Mouse (Mus musculus): ENCODE measurements at regions not wholly inside any gene's neighbourhood (a gene's known extent, or its start where the extent isn't known, plus 50 kb on each side); places are given as distances from the start of the nearest gene placed in this dataset.
"Not testable (repeated sequence)": the region's sequence is repeated elsewhere in the genome, so short reads cannot be mapped to it uniquely, and the experiment has no call there.

DNA sequence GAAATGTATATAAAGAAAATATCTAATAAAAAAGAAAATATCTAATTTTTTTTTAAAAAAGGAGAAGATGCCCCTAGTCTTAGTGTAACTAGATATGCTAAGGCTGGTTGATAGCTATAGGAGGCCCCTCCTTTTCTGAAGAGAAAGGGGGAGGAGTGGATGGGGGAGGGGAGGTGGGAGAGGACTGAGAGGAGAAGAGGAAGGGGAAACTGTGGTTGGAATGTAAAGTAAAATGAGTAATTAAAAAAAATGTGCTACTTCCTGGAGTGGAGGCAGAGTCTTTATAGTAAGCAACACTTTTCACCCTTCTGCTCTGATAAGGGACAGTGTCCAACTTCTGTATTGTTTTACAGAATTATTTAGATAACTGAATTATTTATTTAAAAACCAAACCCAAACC, 513.6 kb upstream of the Fam160b2 start:
- peak; percentile 30 for DNase-seq (ENCODE audit: low read depth, low spot score)

DNA sequence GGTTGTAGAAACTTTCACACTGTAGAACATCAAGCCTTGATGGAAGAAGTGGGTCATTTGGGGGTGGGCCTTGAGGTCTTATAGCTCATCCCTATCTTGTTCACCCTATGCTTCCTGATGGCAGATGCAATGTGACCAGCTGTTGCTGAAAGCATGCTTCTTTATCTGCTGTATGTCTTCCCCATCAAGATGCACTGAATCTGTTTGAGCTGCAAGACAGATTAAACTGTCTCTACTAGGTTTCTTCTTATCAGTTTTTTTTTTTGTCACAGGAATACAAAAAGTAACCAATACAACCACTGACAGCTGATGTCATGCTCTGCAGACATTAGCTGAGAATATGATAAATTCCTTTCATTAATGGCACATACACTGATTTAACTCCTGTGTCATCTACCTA, 505.0 kb upstream of the Fam160b2 start:
- DNase-seq (ENCODE audit: low read depth, low spot score) = no peak

DNA sequence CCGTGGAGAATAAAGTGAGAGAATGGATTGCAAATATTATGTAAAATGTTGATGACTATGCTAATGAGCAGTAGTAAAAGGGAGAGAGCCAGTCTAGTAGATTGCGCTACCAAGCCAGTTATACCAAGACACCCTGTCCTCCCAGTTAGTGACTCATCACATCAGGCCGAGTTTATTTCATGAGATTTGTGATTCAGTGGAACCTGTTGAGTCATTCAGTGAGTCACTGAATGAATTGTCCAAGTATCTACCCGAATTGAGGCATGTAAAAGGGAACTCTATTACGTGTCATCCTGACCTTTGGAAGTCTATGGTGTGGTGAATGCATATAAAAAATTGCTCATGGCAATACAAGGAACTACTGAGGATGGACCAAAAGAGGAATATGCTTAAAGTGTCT, 504.3 kb upstream of the Fam160b2 start:
- no peak for DNase-seq (ENCODE audit: low read depth, low spot score)

DNA sequence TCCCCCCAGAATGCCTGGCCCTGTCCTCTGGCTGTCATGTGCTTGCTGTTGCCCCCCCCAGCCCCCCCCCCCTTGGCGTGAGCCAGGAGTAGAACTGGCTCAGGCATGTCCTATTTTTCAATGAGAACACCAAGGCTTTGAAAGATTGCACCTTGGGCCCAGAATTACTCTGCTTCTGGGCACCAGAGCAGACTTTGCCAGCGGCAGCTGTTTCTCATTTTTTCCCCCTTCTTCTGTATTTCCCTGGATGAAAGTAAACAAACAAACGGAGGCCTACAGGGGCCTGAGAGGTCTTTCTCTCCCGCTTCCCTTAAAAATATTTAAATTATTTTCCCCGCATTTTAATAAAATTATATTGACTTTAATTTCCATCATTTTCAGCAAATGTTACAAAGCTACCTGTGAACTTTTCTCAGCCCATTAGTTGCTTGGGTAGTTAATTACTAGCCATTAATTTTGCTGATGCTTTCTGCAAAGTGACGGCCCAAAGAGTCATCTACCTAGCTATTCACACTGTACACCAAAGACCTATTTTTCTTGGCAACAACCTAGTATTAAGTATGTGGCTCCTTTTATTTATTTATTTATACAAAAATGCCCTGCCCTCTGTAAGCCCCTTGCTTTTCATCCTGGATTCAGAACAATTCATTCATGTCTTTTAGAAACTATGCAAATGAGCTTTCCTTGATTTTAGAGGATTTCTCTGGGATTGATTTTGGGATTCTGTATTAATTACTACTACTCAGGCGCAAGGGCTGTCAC, 496.2 kb upstream of the Fam160b2 start:
- DNase-seq (ENCODE audit: low read depth, low spot score) = no peak

DNA sequence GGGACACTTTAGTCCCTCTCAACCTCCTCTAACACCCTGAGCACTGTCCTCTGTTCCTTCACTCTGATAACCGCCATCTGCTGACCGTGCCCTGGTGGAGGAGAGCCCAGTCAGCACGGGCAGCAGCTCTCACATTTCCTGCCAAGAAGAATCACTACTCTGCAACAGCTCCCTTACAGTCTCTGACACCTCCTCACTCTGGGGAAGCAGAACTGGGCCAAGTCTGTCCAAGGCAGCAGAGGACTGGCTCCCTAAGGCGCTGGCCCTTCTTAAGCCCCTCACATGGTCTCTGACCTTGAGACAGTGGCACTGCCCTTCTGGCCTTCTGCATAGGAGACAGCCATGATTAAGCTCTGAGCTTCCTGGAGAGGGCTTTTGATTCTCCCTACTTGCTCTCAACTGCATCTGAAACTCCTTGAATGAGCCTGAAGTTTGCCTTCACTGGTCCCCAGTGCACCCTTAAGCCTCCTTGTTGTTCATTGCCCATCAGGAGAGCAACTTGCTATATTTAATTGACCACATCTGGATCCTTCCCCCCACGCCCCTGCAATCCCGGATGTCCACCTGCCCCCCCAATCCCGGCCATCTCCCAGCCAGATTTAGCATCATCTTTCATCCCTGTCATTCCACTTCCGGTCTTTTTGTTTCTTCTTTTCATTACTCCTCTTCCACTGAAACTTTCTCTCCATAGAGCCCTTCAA, 493.1 kb upstream of the Fam160b2 start:
- DNase-seq (ENCODE audit: low read depth, low spot score) = no peak

DNA sequence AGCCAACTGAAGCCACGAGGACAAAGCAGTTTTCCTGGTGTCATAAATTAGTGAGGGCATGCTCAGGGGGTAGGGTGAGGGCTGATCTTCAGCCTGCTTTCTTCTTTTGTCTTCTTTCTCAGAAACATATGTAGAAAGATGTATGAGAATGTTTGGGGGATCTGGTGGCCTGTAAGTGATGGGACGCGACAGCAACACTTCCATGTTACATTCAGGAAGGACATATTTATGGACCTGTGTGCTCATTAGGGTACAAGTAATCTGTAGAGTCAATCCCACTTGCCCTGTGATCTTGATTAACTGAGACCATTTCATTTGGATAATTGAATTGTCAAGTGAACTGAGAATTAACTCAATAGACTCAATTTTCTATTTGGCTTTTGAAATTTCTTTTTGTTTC, 486.1 kb upstream of the Fam160b2 start:
- DNase-seq (ENCODE audit: low read depth, low spot score) = no peak

DNA sequence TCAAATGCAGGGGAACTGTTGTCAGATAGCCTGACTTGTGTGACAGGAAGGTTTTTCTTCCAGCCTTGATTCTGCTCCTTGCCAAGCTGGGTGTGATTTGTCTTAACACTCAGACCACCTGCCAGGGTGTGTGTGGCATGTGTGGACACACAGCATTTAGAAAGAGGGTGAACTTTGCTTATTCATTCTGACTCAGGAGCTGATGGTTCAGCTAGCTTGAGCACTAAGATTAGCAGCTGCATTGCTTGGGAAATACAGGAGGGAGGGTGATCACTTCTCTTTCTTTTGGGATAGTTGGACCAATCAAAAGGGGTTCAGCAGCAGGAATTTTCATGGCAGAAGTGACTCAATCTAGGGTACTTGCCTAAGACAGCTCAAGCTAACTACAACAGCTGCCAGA, 482.7 kb upstream of the Fam160b2 start:
- DNase-seq (ENCODE audit: low read depth, low spot score) = no peak

DNA sequence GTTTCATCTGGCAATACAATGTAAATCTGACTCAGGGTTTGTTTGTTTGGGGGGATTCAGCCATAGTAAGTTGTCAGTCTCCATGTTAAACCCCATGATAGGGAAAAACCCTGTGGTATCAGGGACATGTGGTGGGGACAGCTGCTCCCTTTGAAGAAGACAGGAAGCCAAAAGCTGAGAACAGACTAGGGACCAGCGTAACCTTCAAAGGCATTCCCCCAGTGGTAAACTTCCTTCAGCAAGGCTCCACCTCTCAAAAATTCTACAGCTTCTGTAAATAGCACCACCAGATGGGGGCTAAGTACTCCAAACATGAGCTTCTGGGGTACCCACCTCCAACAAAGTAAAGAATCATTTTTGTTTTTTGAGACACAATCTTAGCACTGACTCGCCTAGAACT, 476.0 kb upstream of the Fam160b2 start:
- no peak for DNase-seq (ENCODE audit: low read depth, low spot score)

DNA sequence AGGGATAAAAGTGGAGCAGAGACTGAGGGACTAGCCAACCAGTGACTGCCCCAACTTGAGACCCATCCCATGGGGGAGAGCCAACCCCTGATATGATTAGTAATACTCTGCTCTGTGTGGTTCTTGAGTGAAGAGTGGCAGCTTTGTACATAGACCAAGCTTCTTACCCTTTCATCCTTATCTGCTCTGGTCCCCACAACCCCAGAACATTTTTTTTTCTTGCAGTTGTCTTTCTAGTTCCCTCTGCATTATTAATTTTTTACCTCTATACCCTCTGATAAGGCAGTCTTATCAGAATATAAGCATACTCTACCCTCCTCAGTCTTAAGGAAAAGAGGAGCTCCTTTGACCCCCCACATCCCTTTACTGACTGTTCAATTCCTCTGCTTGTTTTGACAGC, 474.4 kb upstream of the Fam160b2 start:
- no peak for DNase-seq (ENCODE audit: low read depth, low spot score)

DNA sequence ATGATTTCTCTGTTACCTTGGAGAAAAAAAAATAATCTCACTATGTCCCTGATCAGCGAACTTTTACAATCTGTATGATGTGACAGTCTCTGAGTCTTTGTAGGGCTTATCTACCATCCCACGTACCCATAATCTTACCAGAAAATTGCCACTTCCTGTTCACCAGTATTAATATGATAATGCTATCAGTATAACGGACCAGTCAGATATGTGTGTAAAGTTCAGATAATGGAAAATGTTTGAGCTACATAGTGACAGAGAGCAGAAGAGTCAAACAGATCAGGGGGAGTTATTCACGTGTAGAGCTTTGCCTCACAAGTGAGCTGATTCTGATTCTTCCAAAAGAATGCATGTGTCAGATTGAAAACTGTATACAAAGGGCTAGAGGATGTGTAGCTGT, 466.0 kb upstream of the Fam160b2 start:
- no peak for DNase-seq (ENCODE audit: low read depth, low spot score)

DNA sequence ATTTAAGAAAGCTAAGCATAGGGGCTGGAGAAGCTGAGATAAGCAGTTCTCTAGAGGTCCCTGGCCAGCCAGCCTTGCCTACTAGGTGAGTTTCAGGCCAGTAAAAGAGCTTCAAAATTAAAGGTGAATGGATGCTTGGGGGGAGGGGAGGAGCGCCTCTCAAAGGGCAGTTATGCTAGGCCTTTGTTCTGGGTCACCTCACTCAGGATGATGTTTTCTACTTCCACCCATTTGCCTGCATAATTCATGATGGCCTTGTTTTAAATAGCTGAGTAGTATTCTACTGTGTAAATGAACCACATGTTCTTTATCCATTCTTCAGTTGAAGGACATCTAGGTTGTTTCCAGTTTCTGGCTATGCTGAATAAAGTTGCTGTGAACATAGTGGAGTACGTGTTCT, 457.0 kb upstream of the Fam160b2 start:
- no peak for DNase-seq (ENCODE audit: low read depth, low spot score)

DNA sequence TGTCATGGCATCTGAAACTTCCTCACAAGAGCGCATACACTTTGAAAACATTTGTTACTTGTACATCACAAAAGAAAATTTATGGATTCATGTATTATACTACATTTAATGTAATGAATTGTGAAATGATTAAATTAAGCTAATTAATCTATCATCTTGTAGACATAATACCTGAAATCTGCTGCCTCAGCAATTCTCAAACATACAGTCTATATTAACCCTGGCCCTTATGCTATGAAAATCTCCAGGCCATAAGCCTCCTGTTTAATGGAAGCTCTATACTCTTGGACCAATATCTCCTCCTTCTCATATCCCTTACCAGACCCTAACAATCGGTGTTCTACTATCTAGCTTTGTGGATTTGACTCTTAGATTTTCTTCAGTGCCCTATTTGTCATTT, 455.8 kb upstream of the Fam160b2 start:
- no peak for DNase-seq (ENCODE audit: low read depth, low spot score)

DNA sequence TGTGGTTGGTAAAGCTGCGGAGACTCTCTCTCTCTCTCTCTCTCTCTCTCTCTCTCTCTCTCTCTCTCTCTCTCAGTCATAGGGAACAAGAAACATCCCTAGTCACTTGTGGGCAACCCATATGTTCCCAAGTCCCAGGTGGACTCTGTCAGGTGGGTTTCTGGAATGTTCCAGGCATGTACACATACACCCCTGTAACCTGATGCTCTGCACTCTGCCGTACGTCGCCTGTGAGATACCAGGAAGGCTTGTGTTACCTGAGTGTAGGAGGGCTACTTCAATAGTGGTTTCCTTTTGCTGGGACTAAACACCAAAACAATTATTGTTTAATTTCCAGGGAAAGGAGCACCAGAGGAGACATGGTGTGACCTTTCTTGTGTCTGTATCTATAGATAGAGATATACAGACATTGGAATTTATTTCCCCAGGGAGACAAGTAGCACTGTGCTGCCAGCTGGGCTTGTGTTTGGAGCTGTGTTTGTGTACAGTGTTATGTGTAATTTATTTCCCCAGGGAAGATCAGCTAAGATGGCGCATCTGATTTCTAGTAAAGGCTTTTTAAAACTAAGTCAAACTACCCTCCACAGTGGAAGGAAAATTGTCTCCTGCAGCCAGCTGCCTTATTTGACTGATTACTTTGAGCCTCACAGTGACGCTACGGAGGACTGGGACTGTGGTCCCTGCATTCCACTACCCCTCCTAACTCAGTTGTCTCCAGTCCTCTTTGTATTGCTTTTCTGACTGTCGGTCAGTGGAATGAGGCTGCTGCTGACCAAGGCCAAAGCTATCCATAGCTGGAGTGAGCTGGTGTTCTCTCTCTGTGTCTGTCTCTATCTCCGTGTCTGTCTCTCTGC, 454.4 kb upstream of the Fam160b2 start:
- DNase-seq (ENCODE audit: low read depth, low spot score) = no peak

DNA sequence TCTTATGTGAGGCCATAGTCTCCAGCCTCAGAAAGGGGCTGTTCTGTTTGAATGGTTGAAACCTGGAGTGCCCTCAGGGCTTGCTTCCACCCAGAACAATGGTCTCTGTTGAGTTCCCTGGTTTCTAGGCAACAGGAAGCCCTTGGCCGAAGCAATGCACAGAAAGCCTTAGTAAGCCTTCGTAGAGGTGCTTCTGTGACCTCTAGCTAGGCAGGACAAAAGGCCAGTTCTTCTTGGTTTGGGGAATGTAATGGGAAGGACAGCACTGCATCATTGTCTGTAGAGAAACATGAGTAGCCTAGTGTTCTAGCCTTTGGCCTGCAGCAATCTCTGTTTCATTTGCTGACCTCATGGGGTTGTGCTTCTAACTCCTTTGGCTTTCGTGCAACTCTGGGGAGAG, 447.5 kb upstream of the Fam160b2 start:
- DNase-seq (ENCODE audit: low read depth, low spot score) = no peak

DNA sequence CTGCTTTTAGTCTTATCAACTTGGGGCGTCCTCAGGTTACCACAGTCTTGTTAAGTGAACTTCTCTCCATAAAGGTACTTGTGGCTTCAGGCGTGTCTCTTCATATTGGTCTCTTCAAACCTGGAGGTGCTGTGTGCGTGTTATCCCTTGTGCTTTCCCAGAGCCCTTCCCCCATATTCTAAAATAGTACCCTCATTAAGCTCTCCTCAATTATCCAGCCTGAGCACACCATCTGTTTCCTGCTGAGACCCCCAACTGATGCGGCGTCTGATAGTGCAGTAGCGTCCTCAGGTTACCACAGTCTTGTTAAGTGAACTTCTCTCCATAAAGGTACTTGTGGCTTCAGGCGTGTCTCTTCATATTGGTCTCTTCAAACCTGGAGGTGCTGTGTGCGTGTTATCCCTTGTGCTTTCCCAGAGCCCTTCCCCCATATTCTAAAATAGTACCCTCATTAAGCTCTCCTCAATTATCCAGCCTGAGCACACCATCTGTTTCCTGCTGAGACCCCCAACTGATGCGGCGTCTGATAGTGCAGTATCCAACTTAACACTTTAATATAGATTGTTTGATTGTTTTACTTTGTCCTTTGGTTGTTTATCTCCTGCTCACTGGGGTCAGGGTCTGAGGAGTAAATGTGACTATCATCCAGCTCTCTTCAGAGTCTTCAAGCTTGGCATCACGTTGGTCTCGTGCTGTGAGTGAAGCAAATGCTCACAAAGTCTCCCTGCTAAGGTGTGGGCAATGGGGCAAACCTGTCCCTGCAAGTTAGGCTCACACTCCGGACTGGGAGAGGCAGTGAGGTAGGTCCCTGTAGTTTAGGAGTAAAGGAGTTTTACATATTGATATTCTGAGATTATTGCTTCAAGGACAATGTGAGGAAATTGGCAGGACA, 444.5 kb upstream of the Fam160b2 start:
- not testable (repeated sequence) for DNase-seq (ENCODE audit: low read depth, low spot score)

DNA sequence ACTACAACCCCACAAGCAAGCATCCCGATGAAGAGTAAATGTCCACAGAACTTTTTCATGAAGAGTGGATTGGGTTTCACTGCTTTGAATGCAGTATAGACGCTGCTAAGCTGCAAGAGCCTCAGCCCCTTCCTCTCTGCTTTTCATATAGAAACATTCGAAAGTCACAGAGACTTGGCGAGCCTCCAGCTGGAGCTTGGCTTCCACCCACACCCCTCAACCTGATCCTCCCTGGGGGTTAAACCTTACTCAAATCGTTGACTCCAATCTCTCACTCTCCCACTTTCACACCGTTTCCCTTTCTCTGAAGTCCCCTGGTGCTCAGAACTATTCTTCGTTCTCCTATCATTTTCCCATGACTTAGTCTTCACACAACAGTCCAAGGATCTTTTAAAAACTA, 437.0 kb upstream of the Fam160b2 start:
- DNase-seq (ENCODE audit: low read depth, low spot score) = no peak

DNA sequence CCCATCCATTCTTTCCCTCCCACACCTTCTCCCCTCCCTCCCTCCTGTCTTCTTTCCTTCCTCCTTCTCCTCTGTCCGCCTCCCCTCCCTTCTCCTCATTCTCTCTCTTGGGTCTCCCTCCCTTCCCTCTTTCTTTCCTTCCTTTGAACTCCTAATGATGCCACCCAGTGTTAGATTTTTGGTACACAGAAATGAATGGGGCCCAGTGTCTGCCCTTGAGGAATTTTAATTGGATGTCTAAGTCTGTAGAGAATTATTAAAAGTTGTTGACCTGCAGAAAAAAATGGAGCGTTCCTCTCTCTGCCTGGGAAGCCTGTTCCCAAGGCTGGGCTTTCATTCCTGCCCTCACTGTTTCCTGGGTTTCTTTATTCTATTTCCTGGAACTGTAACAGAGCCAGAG, 434.0 kb upstream of the Fam160b2 start:
- DNase-seq (ENCODE audit: low read depth, low spot score) = no peak

DNA sequence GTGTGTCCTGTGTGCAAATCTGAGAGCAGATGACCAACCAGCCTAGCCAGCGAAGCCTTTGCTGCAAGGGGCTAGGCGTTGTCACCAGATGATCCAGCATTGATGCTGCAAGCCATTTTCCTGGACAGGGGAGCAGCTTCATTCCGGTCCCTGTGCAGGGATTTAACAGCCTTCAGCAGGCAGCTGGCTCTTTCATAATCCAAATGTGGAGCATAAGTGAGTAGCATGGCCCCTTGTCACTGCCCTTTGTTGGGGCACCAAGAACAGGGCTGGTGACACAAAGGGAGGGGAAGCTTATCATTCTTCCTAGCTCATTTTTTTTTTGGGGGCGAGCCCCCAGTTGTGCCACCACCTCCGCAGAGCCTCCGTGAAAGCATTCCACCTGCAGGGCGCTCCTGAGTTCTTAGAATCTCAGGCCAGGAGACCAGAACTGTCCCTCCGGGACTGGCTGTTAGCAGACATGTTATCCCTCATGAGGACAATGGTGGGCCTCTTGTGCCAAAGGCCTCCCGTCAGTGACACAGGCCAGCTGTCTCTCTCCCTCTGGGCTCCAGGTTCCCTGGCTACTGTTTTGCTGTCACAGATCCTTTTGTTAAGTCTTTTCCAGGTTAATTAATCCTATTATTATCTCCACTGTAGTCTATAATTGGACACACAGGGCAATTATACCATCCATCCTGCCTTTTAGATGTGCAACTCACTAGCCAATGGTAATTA, 430.7 kb upstream of the Fam160b2 start:
- DNase-seq (ENCODE audit: low read depth, low spot score) = no peak

Data from CD4-positive helper T cell, adult 2 months (primary cell).